Mouse (Mus musculus): Measurements from ENCODE around the gene Cdadc1.
"Not testable (repeated sequence)": the region's sequence is repeated elsewhere in the genome, so short reads cannot be mapped to it uniquely, and the experiment has no call there.

Cdadc1 gene

GRCm38 (mm10) chr14:59597398-59598259, at the start of gene Cdadc1:
Gene Cdadc1 (minus strand): TSS chr14:59597959.
- DNase-seq (ENCODE audit: low read depth), result peak; percentile 92

DNA sequence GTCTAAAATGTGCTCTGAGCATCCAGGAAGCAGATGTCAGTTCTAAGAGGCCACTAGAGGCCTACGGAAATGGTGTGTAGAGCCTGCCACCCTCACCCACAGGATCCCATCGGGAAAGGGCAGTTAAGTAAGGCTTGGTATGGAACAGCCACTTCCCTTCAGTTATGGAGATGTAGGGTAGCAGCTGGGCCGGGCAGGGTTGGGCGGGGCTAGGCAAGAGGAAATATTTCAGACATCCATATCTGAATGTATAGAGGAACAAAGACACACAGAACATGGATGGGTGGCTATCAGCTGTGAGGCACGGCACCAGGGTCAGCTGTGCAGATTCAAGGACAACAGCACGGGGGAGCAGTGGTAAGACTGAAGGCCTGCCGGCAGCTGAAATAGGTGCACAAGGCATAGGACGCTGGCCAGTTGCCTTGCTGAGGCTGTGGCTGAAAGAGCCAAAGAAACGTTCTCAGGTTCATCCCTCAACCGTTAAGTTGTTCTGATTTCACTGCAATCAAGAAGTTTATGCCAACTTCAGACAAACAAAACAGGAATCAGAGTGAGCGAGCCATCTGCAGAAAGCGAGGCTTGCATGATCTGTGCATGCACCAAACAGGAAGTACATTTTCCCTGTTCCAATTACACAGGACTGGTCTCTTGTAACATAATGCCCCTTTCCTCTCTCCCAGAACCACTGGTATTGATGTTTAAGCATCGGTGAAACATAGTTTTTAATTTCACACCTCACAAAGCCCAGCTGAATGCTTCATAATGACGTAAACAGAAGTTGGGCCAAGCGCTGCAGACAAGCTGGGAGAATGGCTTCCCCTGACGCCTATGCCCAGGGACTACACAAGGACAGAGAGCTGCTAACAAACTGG, 49.3 kb upstream of the Cdadc1 start:
- no peak for DNase-seq (ENCODE audit: low read depth)

DNA sequence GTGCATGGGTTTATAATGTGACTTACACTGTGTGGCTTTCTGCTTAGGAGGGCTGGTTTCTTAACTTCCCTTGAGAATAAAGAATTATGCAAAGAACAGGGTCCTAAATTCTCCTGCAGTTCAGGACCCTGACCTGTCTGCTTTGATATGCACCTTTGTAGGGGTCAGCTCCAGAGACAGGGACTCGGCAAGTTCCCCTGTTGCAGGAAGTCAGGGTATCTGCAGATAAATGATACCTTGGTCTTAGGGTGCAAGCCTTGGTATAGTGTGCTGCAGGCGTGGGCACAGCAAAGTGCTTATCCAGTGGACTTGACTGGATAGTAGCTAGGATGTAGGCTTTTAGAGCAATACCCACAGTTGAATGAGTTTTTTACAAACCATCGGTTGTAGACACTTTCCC, 47.1 kb upstream of the Cdadc1 start:
- DNase-seq (ENCODE audit: low read depth), result no peak

DNA sequence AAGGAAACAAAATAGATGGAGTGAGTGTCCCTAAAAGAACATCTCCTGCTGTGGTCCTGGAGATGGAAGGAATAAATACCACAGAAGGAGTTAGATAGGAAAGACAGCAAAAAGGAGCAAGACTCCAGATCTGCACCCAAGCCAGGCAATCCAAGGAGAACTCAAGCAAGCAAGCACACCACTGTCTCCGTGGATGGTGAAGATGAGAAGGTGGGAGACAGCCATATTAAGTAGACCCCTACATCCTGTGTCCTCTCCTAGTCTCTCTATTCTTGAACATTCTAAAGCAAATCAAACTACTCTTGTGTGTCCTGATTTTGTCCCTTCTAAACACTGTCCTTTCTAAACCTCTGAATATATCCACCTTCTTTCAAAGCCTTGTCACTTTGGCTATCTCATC, 46.4 kb upstream of the Cdadc1 start:
- no peak for DNase-seq (ENCODE audit: low read depth)

- no peak for DNase-seq (ENCODE audit: low read depth)
These were observed 45.8 kb upstream of the Cdadc1 start for GRCm38 (mm10) chr14:59643582-59643981.

- no peak for DNase-seq (ENCODE audit: low read depth)
These were observed 44.1 kb upstream of the Cdadc1 start for GRCm38 (mm10) chr14:59641856-59642255.

DNA sequence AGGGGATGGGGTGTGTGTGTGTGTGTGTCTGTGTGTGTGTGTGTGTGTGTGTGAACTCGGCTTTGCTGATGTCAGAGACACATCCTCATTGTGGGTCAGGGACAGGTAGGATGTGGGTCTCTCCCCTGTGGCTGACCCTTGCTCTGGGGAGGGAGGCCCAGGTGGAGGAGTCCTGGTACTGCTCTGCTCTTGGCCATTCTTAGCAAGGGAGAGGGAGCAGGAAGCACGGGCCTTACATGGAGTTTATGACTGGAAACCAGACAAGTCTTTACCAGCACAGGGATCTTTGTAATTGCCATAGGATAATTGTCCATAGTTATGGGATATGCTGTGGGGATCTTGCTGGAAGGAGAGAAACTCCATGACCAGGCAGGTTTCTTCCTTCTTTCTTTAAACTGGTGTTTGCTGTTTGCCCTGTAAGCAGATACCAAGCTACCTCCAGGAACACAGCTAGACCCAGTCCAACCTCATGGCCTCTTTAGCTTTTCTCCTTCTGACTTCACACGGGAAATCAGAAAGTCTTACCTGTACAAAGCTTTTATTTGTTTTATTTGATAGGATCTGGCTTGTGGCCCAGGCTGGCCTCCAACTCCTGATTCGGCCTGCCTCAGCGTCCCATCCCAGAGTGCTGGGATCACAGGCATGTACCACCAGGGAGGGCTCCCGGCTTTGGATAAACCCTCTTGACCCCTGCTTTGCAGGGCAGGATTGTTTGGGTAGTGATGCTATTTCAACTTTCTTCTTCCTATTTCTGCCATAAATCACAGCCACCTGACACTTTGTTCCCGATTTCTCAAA, 41.3 kb upstream of the Cdadc1 start:
- no peak for DNase-seq (ENCODE audit: low read depth)

DNA sequence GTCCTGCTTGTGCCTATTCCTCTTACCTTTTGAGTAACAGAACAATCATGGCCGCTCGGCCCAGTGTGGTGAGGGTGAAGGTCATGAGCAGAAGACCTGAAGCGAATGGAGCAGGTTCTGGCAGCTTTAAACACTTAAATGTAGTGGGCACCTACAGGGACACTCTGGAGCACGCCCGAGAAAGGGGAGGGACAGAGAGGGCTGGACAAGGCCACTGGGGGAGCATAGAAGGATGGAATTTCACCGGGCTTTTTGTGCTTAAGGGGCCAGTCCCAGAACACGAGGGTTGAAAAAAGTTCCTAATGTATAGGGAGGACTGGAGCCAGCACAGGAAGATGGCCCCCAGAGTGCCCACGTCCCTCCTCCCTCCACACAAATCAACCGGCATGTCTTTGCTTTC, 36.2 kb upstream of the Cdadc1 start:
- DNase-seq (ENCODE audit: low read depth), result no peak

- DNase-seq (ENCODE audit: low read depth), result no peak
These were observed 35.6 kb upstream of the Cdadc1 start for GRCm38 (mm10) chr14:59633295-59633898.

- no peak for DNase-seq (ENCODE audit: low read depth)
These were observed 34.3 kb upstream of the Cdadc1 start for GRCm38 (mm10) chr14:59632067-59632466.

GRCm38 (mm10) chr14:59630096-59630495, 32.3 kb upstream of the Cdadc1 start:
- no peak for DNase-seq (ENCODE audit: low read depth)

- DNase-seq (ENCODE audit: low read depth), result no peak
These were observed 31.5 kb upstream of the Cdadc1 start for GRCm38 (mm10) chr14:59629308-59629707.

DNA sequence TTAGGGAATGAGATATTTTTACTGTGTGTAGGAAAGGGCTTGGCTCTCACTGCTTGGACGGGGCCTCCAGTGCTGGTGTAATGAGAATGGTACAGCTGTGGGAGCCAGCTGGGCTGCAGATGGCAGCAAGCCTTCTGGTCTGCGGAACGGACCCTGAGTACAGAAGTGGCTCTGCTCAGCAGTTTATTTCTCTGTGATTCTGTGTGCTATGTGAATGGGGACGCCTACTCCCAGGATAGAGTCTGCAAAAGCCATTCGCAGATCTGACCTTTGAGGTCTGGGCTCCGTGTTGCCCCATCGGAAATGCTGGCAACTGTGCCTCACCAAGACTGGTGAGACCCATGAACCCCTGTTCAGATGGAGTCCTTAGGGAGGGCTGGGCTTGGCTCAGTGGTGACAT, 30.1 kb upstream of the Cdadc1 start:
- no peak for DNase-seq (ENCODE audit: low read depth)

- DNase-seq (ENCODE audit: low read depth), result no peak
These were observed 29.5 kb upstream of the Cdadc1 start for GRCm38 (mm10) chr14:59627142-59627680.

DNA sequence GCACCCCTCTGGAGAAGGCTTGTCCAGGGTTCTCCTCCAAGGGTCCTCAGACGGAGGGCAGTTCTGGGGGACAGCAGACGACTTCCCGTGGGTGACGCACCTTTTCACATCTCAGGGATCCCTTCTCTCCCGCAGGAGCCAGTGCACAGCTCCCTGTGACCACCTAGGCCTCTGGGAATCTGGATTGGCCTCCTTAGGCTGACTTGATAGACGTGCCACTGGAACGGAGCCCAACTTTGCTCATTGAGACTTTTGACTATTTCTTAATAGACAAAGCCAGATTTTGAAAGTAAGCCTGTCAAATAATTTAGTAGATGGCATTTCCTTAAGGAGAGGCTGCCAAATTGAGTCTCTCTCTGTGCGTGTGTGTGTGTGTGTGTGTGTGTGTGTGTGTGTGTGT, 29.0 kb upstream of the Cdadc1 start:
- DNase-seq (ENCODE audit: low read depth), result no peak

DNA sequence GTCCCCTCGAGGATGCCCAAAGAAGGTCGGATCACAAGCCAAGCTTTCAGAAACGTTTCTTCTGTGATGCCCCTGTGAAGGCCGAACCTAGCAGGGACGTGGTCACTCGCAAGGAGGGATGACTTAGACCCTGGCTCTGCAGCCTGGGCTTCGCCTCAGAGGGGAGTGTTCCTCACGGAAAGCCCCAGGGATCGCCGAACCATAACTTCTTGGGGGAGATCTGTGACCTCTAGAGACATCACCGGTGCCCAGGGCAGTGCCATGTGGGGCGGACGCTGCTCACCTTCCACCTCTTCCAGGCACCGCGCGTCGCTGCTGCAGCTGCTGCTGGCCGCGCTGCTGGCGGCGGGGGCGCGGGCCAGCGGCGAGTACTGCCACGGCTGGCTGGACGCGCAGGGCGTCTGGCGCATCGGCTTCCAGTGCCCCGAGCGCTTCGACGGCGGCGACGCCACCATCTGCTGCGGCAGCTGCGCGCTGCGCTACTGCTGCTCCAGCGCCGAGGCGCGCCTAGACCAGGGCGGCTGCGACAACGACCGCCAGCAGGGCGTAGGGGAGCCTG, 28.1 kb upstream of the Cdadc1 start:
- DNase-seq (ENCODE audit: low read depth), result no peak

GRCm38 (mm10) chr14:59625158-59625805, 27.5 kb upstream of the Cdadc1 start, which contains the start of gene Shisa2:
Gene Shisa2 (plus strand): TSS chr14:59625308.
- DNase-seq (ENCODE audit: low read depth), result no peak

DNA sequence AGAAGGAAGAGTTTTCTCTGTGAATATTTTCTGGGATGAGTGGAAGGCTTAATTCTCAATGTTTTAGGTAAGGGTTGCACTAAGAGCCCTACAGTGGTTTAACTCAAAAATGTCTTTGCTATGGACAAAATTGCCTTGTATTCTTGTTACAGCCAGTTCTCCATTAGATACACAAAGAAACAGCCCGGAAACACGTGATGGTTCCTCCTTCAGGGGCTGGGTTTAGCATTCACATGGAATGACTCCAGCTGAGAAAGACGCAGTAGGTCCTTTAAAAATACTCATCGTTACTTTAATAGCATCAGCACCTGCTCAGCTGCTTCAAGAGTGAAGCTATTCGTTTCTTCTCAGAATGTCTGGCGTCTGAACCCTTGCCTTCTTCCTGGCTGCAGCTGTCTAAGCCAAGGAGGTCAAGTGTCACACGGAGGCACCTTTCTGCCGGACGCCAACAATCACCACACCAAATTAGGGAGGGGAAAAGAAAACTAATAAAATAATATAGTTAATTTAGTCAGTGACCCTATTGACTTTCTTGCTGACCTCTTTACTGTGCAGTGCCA, 26.6 kb upstream of the Cdadc1 start:
- no peak for DNase-seq (ENCODE audit: low read depth)

GRCm38 (mm10) chr14:59616802-59617201, 19.0 kb upstream of the Cdadc1 start:
- DNase-seq (ENCODE audit: low read depth), result no peak

GRCm38 (mm10) chr14:59614149-59614548, 16.4 kb upstream of the Cdadc1 start:
- not testable (repeated sequence) for DNase-seq (ENCODE audit: low read depth)

All from NIH3T3 (cell line).